Mouse (Mus musculus) testis, adult 2 months (tissue): ENCODE measurements around the gene Taar7b. TPM values are rescaled to one million over a fixed set of nuclear protein-coding genes. Genes with fewer than 3 reads are reported as not detected.

Source experiments
- H3K27ac ChIP-seq: fragments of 200-500 bp; 2 replicates; pipeline ENCODE4 v1.5.1; 2012; ENCODE audit warnings: low read depth, low read length; ENCODE audit not compliant: control insufficient read depth, insufficient read depth
- H3K27me3 ChIP-seq: fragments of 200-500 bp; 2 replicates; pipeline ENCODE4 v1.6.1; 2012; ENCODE audit warnings: mild to moderate bottlenecking, low read length, moderate library complexity; ENCODE audit not compliant: control insufficient read depth, insufficient read depth
- H3K36me3 ChIP-seq: fragments of 200-500 bp; 2 replicates; pipeline ENCODE4 v1.6.1; 2012; ENCODE audit warnings: mild to moderate bottlenecking, low read length; ENCODE audit not compliant: control insufficient read depth, insufficient read depth
- H3K4me1 ChIP-seq: fragments of 200-500 bp; 2 replicates; pipeline ENCODE4 v1.6.1; 2012; ENCODE audit warnings: low read length; ENCODE audit not compliant: control insufficient read depth, insufficient read depth
- H3K4me3 ChIP-seq: fragments of 200-500 bp; 2 replicates; pipeline ENCODE4 v1.5.1; 2012; ENCODE audit warnings: low read depth, mild to moderate bottlenecking, low read length, moderate library complexity, mixed read lengths; ENCODE audit not compliant: control insufficient read depth
- CTCF ChIP-seq: fragments of 200-500 bp; IDR thresholded peaks from 2 replicates; pipeline ENCODE4 v1.5.1; 2012; ENCODE audit warnings: low read depth, mild to moderate bottlenecking, inconsistent platforms, low read length, moderate library complexity; ENCODE audit not compliant: control insufficient read depth, insufficient read depth, insufficient replicate concordance
- POLR2A ChIP-seq: fragments of 200-500 bp; IDR thresholded peaks from 2 replicates; pipeline ENCODE4 v1.6.1; 2012; ENCODE audit warnings: low read depth, mild to moderate bottlenecking, inconsistent platforms, low read length, moderate library complexity; ENCODE audit not compliant: control insufficient read depth
- polyA plus RNA-seq: library from polyadenylated mRNA; depleted of rRNA; stranded (reverse); fragments of >200 nt; gene quantifications from 2 replicates; pipeline ENCODE4 v1.2.3, GENCODE M21; 2012; rRNA removed

Gene Taar7b
- not detected in 2 replicates for polyA plus RNA-seq

GRCm38 (mm10) chr10:23999639-24000038, at the start of gene Taar7b:
Gene Taar7b (plus strand): TSS chr10:23999939.
- no peak for TF ChIP-seq POLR2A
- TF ChIP-seq CTCF, result no peak
- Histone ChIP-seq H3K4me1 (no peaks in the 10 kb centered on the region), H3K27ac (no peak within 1 kb of the TSS), H3K4me3 (no peak within 1 kb of the TSS), H3K27me3 (no peaks in the 10 kb centered on the region), H3K36me3 (no peaks in the 10 kb centered on the region)

GRCm38 (mm10) chr10:23951714-23952113, 48.0 kb upstream of the Taar7b start:
- Histone ChIP-seq H3K4me1 (no peaks in the 10 kb centered on the region), H3K27ac (no peak overlapping the region), H3K27me3 (no peaks in the 10 kb centered on the region), H3K4me3 (no peak overlapping the region), H3K36me3 (no peaks in the 10 kb centered on the region)
- TF ChIP-seq POLR2A, result no peak
- no peak for TF ChIP-seq CTCF

GRCm38 (mm10) chr10:23959071-23959470, 40.7 kb upstream of the Taar7b start:
- no peaks in the 10 kb centered on the region for H3K27me3 ChIP-seq
- no peak overlapping the region for H3K27ac ChIP-seq
- H3K4me3 ChIP-seq, result no peak overlapping the region
- no peaks in the 10 kb centered on the region for H3K4me1 ChIP-seq
- H3K36me3 ChIP-seq, result no peaks in the 10 kb centered on the region
- no peak for TF ChIP-seq POLR2A
- no peak for TF ChIP-seq CTCF

GRCm38 (mm10) chr10:23960444-23960915, 39.3 kb upstream of the Taar7b start, which contains the start of gene Taar4:
Gene Taar4 (plus strand): TSS chr10:23960494.
- Histone ChIP-seq H3K27ac (no peak within 1 kb of the TSS), H3K4me3 (no peak within 1 kb of the TSS), H3K4me1 (no peaks in the 10 kb centered on the region), H3K36me3 (no peaks in the 10 kb centered on the region), H3K27me3 (no peaks in the 10 kb centered on the region)
- TF ChIP-seq CTCF (no peak), POLR2A (no peak)

- H3K4me1 ChIP-seq, result no peaks in the 10 kb centered on the region
- no peak overlapping the region for H3K27ac ChIP-seq
- no peaks in the 10 kb centered on the region for H3K36me3 ChIP-seq
- no peaks in the 10 kb centered on the region for H3K27me3 ChIP-seq
- TF ChIP-seq POLR2A (no peak), CTCF (no peak)
- no peak overlapping the region for H3K4me3 ChIP-seq
These were observed 36.3 kb upstream of the Taar7b start for GRCm38 (mm10) chr10:23963444-23963843.

- no peak overlapping the region for H3K4me3 ChIP-seq
- no peaks in the 10 kb centered on the region for H3K27me3 ChIP-seq
- no peaks in the 10 kb centered on the region for H3K36me3 ChIP-seq
- no peak for TF ChIP-seq POLR2A
- no peak for TF ChIP-seq CTCF
- H3K27ac ChIP-seq, result no peak overlapping the region
- no peaks in the 10 kb centered on the region for H3K4me1 ChIP-seq
These were observed 34.7 kb upstream of the Taar7b start for GRCm38 (mm10) chr10:23964921-23965610.

GRCm38 (mm10) chr10:23970656-23971165, 29.0 kb upstream of the Taar7b start, which contains the start of gene Taar5:
Gene Taar5 (plus strand): TSS chr10:23970706.
- no peaks in the 10 kb centered on the region for H3K36me3 ChIP-seq
- H3K27ac ChIP-seq, result no peak within 1 kb of the TSS
- H3K4me1 ChIP-seq, result no peaks in the 10 kb centered on the region
- no peak for TF ChIP-seq CTCF
- TF ChIP-seq POLR2A, result no peak
- no peaks in the 10 kb centered on the region for H3K27me3 ChIP-seq
- no peak within 1 kb of the TSS for H3K4me3 ChIP-seq
